Mouse (Mus musculus): ENCODE data around the gene Cldn15. TPM values are rescaled to one million over a fixed set of nuclear protein-coding genes. Genes with fewer than 3 reads are reported as not detected.

Gene Cldn15
- total and polyA plus RNA-seq, 3 experiments = 0.25 to 0.29 TPM; not detected in 1

DNA sequence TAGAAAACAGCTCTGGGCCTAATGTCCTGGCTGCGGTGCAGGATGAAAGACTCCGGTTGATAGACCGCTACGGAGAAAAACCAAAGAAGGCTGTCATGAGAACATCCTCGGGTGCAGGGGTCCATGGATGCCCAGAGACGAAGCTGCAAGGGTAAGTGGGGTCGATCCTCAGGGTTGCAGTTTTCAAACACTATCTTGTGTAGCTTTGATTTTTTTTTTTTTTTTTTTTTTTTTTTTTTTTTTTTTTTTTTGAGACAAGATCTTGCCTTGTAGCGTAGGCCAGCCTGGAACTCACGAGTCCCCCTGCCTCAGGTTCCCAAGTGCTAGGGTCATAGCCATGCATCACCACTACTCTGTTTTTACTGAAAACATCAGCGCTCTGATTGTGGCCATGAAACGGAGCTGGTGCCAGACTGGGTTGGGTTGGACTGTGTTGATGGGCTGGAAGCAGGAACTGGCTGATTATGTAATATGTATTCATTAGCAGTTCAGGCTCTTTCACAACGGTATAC is 12.9 kb upstream of the Cldn15 start:
- dilution Hi-C loops (cut with MboI; ENCODE audit: extremely low pct_ligation_motif_present, extremely low pct_unique_long_range_greater_than_20kb, low sequenced_read_pairs) (no loop called here), in situ Hi-C loops (cut with MboI; ENCODE audit: low pct_ligation_motif_present, low pct_unique_long_range_greater_than_20kb, low sequenced_read_pairs) (no loop called here)
- Histone ChIP-seq H3K4me2 (ENCODE audit: insufficient read depth, low read depth, poor library complexity, severe bottlenecking) (peak overlapping the region; percentile 92), H3K4me3 (replicated peaks in 1 of 3; ENCODE audit: low read depth in 2 of 3, low read length in 2 of 3, poor library complexity in 1 of 3) (peak overlapping the region; percentile 58 to 71 (median 70)), H3K27ac (ENCODE audit: insufficient read depth, low read depth) (no peak overlapping the region), H3K27me3 (replicated peaks) (no peaks in the 10 kb centered on the region), H3K36me3 (replicated peaks in 1 of 2; ENCODE audit: control insufficient read depth in 1 of 2, insufficient read depth in 1 of 2, low read length in 1 of 2) (peaks cover 0 to 7% of the 10 kb centered on the region in 2 experiments), H3K4me1 (ENCODE audit: control insufficient read depth in 1 of 2, insufficient read depth in 2 of 2) (peaks cover 6 to 27% of the 10 kb centered on the region in 2 experiments), H3K79me2 (replicated peaks; ENCODE audit: control insufficient read depth, extremely low read depth, insufficient read depth, poor library complexity, severe bottlenecking) (no peaks in the 10 kb centered on the region), H3K9me3 (replicated peaks; ENCODE audit: low read length) (no peaks in the 10 kb centered on the region), H3K9ac (ENCODE audit: insufficient read depth, low read depth) (peak overlapping the region; percentile 52)
- no peak for DNase-seq (ENCODE audit: extremely low read depth)
- peak; percentile 81 for TF ChIP-seq ZNF384 (IDR thresholded peaks at IDR 0.05; ENCODE audit: low read depth, low read length)
- TF ChIP-seq GABPA (IDR thresholded peaks at IDR 0.05; ENCODE audit: insufficient replicate concordance, low read depth, low read length) = no peak

DNA sequence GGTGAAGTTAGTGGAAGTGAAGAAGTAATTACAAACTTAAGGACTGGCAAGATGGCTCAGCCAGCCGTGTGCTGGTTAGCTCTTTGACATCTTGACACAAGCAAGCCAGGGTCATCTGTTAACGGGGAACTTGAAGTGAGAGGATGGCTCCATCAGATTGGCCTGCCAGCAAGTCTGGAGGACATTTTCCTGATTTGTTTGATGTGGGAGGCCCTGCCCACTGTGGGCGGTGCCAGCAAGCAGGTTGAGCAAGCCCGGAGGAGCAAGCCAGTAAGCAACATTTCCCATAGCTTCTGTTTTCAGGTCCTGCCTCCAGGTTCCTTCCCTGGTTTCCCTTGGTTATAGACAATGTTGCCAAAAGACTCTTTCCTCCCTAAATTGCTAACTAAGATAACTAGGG is 10.8 kb upstream of the Cldn15 start:
- H3K4me2 ChIP-seq (ENCODE audit: insufficient read depth, low read depth, poor library complexity, severe bottlenecking) = no peak overlapping the region
- in situ Hi-C loops (cut with MboI; ENCODE audit: low pct_ligation_motif_present, low pct_unique_long_range_greater_than_20kb, low sequenced_read_pairs) = no loop called here
- H3K36me3 ChIP-seq (replicated peaks in 1 of 2; ENCODE audit: control insufficient read depth in 1 of 2, insufficient read depth in 1 of 2, low read length in 1 of 2) = peaks cover 0 to 7% of the 10 kb centered on the region in 2 experiments
- no peak for TF ChIP-seq UBTF (IDR thresholded peaks at IDR 0.05; ENCODE audit: low read depth, low read length)
- TF ChIP-seq NELFE (IDR thresholded peaks at IDR 0.05; ENCODE audit: low read depth, low read length) = no peak
- no peak for TF ChIP-seq EP300 (IDR thresholded peaks at IDR 0.05; ENCODE audit: low read length)
- TF ChIP-seq NRF1 (IDR thresholded peaks at IDR 0.05; ENCODE audit: low read depth, low read length) = no peak
- no peak for TF ChIP-seq MEF2A (IDR thresholded peaks at IDR 0.05; ENCODE audit: borderline replicate concordance, low read depth, low read length)
- TF ChIP-seq RAD21 (IDR thresholded peaks at IDR 0.05; ENCODE audit: low read depth, low read length) = no peak
- no peak for TF ChIP-seq USF1 (IDR thresholded peaks at IDR 0.05; ENCODE audit: low read depth, low read length)
- no peak for TF ChIP-seq HCFC1 (IDR thresholded peaks at IDR 0.05; ENCODE audit: low read depth, low read length)
- TF ChIP-seq E2F4 (IDR thresholded peaks at IDR 0.05; ENCODE audit: insufficient replicate concordance, low read depth, low read length) = no peak
- H3K79me2 ChIP-seq (replicated peaks; ENCODE audit: control insufficient read depth, extremely low read depth, insufficient read depth, poor library complexity, severe bottlenecking) = no peaks in the 10 kb centered on the region
- H3K9me3 ChIP-seq (replicated peaks; ENCODE audit: low read length) = no peaks in the 10 kb centered on the region
- no peak overlapping the region for H3K27ac ChIP-seq (ENCODE audit: insufficient read depth, low read depth)
- no peak overlapping the region for H3K4me3 ChIP-seq (replicated peaks in 1 of 3; ENCODE audit: low read depth in 2 of 3, low read length in 2 of 3, poor library complexity in 1 of 3)
- no peak overlapping the region for H3K9ac ChIP-seq (ENCODE audit: insufficient read depth, low read depth)
- dilution Hi-C loops (cut with MboI; ENCODE audit: extremely low pct_ligation_motif_present, extremely low pct_unique_long_range_greater_than_20kb, low sequenced_read_pairs) = no loop called here
- H3K4me1 ChIP-seq (ENCODE audit: control insufficient read depth in 1 of 2, insufficient read depth in 2 of 2) = peaks cover 13 to 34% of the 10 kb centered on the region in 2 experiments
- no peaks in the 10 kb centered on the region for H3K27me3 ChIP-seq (replicated peaks)
- DNase-seq (ENCODE audit: extremely low read depth) = no peak

GRCm38 (mm10) chr5:136957250-136957649 is 9.2 kb upstream of the Cldn15 start:
- Histone ChIP-seq H3K27ac (ENCODE audit: insufficient read depth, low read depth) (no peak overlapping the region), H3K9me3 (replicated peaks; ENCODE audit: low read length) (no peaks in the 10 kb centered on the region), H3K27me3 (replicated peaks) (no peaks in the 10 kb centered on the region), H3K4me3 (replicated peaks in 1 of 3; ENCODE audit: low read depth in 2 of 3, low read length in 2 of 3, poor library complexity in 1 of 3) (no peak overlapping the region), H3K9ac (ENCODE audit: insufficient read depth, low read depth) (no peak overlapping the region), H3K4me2 (ENCODE audit: insufficient read depth, low read depth, poor library complexity, severe bottlenecking) (no peak overlapping the region), H3K4me1 (ENCODE audit: control insufficient read depth in 1 of 2, insufficient read depth in 2 of 2) (peaks cover 13 to 40% of the 10 kb centered on the region in 2 experiments; a peak in 3 of 4 replicates), H3K79me2 (replicated peaks; ENCODE audit: control insufficient read depth, extremely low read depth, insufficient read depth, poor library complexity, severe bottlenecking) (no peaks in the 10 kb centered on the region), H3K36me3 (replicated peaks in 1 of 2; ENCODE audit: control insufficient read depth in 1 of 2, insufficient read depth in 1 of 2, low read length in 1 of 2) (peaks cover 0 to 7% of the 10 kb centered on the region in 2 experiments)
- DNase-seq (ENCODE audit: extremely low read depth) = no peak
- in situ Hi-C loops (cut with MboI; ENCODE audit: low pct_ligation_motif_present, low pct_unique_long_range_greater_than_20kb, low sequenced_read_pairs) = no loop called here
- dilution Hi-C loops (cut with MboI; ENCODE audit: extremely low pct_ligation_motif_present, extremely low pct_unique_long_range_greater_than_20kb, low sequenced_read_pairs) = no loop called here
- TF ChIP-seq ZC3H11A (IDR thresholded peaks at IDR 0.05; ENCODE audit: low read depth, low read length) = no peak
- no peak for TF ChIP-seq CTCF (conservative IDR thresholded peaks at IDR 0.05 in 1 of 2, IDR thresholded peaks at IDR 0.05 in 1 of 2; ENCODE audit: low read depth in 2 of 2, low read length in 2 of 2)
- no peak for TF ChIP-seq MAFK (IDR thresholded peaks at IDR 0.05; ENCODE audit: insufficient replicate concordance, low read length)
- TF ChIP-seq RCOR1 (conservative IDR thresholded peaks at IDR 0.05; ENCODE audit: low read depth, low read length) = no peak
- no peak for TF ChIP-seq MAZ (IDR thresholded peaks at IDR 0.05; ENCODE audit: low read depth, low read length)
- no peak for TF ChIP-seq KAT2A (IDR thresholded peaks at IDR 0.05; ENCODE audit: insufficient replicate concordance, low read length)
- TF ChIP-seq JUN (IDR thresholded peaks at IDR 0.05; ENCODE audit: insufficient read depth, low read depth, low read length) = no peak
